Mouse (Mus musculus): Measurements from ENCODE around the gene Gm45618. TPM values are rescaled to one million over a fixed set of nuclear protein-coding genes. Genes with fewer than 3 reads are reported as not detected.
"Not testable (repeated sequence)": the region's sequence is repeated elsewhere in the genome, so short reads cannot be mapped to it uniquely, and the experiment has no call there.

Gm45618 gene
- polyA plus RNA-seq, 1 experiment from 2014 or later = not detected

DNA sequence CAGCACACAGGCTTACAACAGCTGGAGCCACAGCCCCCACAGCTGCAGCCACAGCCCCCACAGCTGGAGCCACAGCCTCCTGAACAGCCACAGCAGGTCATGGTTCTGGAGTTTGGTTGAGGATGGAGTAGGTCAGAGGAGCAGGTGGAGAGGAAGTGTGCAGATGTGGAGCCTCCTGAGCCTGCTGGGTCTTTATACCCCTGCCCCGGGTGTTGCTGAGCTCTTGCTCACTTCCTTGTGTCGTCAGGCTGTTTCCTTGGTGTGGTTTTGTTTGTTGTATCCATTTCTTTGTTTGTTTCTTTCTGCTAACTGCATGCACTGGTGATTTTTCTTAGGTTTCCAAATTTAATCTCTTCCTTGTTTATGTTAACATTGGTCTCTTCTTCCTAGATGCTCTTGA, 15.4 kb upstream of the Gm45618 start, which contains the start of gene Gm39115:
Gm39115 (minus strand) TSS at position 101 of the 400 bp plus-strand sequence.
- H3K27ac ChIP-seq; H3K4me2 ChIP-seq (replicated peaks); H3K9ac ChIP-seq; H3K4me3 ChIP-seq; H3K9me3 ChIP-seq; ATAC-seq (ENCODE audit: low FRiP score, low read depth); H3K36me3 ChIP-seq; H3K27me3 ChIP-seq (replicated peaks); H3K4me1 ChIP-seq: not testable (repeated sequence)
- WGBS = 49% methylated on average over 2 of the region's 2 CpGs

DNA sequence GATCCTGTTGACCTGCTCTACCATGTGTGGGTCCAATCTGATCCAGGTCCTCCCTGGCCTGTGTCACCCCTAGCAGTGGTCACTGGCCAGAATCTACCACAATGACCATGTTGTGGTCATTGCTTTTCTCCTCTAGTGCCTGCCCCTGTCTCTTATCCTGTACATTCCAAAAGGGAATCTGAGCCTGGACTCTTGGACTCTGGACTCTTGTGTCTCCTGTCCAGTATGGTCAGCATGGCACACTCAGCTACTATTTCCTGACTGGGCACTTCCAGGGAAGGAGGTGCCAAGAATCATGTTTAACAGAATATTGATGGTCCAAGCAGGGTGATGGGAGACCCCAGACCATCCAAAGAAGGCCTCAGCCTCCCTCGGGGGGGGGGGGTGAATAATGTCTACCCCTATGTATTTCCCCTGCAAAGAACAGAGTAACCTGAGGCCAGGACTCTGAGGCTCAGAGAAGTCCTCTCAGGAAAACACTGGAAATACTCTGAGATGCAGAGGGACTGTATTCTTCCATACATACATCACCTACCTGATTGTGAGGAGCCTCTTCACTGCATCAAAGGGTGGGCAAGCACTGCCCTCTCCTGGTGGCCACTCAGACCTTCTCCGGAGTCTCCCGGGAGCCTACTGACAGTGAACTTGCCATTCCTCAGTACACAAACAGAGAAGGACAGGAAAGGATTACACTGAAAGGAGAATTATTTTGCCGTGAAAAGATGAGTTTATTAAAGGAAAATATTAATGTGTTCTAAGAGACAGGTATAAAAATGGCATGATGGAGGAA, 13.9 kb upstream of the Gm45618 start:
- WGBS = 57% methylated on average over 4 of the region's 4 CpGs
- H3K27ac ChIP-seq = no peak overlapping the region
- no peaks in the 10 kb centered on the region for H3K27me3 ChIP-seq (replicated peaks)
- no peaks in the 10 kb centered on the region for H3K9me3 ChIP-seq
- H3K4me2 ChIP-seq (replicated peaks) = no peak overlapping the region
- ATAC-seq (ENCODE audit: low FRiP score, low read depth) = no peak
- H3K4me3 ChIP-seq = no peak overlapping the region
- no peaks in the 10 kb centered on the region for H3K4me1 ChIP-seq
- H3K36me3 ChIP-seq = no peaks in the 10 kb centered on the region
- no peak overlapping the region for H3K9ac ChIP-seq

DNA sequence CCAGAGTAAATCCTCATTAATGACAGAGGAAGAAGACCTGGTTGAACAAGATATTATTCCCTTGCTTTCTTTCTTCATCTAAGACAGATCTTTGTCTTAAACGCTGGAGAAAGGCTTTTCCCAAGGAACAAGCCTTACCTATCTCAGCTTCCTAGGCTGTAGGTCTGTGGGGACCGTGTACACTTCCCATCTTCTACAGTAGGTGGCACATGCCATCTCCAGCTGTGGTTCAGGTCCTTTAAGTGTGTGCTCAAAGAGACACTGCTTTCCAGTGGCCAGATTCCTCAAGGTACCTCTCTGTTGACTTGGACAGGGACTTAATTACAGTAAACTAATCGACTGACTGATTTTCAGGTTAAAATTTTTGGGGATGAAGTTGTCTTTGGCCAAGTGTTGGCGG, 8.3 kb upstream of the Gm45618 start:
- Histone ChIP-seq H3K4me3 (no peak overlapping the region), H3K36me3 (no peaks in the 10 kb centered on the region), H3K4me2 (replicated peaks) (no peak overlapping the region), H3K4me1 (no peaks in the 10 kb centered on the region), H3K27ac (no peak overlapping the region), H3K27me3 (replicated peaks) (no peaks in the 10 kb centered on the region), H3K9me3 (no peaks in the 10 kb centered on the region), H3K9ac (no peak overlapping the region)
- ATAC-seq (ENCODE audit: low FRiP score, low read depth) = no peak
- WGBS = 70% methylated on average over 4 of the region's 4 CpGs

DNA sequence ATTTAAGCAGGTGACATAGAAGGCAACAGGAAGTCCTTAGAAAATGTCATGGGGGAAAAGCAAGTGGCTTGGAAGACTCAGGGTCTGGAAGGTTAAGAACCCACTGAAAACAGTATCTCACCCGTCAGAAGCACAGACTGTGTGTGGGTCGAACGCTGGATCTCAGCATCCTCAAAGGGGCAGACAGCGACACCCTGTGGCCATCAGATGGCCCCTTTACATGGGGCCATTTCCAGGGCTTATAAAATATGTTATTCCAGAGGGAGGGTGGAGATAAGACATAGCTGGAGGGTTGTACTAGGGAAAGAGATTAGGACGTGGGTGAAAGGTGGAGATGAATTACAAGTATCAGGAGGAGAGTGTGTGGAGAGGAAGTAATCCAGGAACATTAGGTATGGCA, 897 bp downstream of the Gm45618 start:
- ATAC-seq (ENCODE audit: low FRiP score, low read depth) = no peak
- Histone ChIP-seq H3K4me1 (no peaks in the 10 kb centered on the region), H3K27ac (no peak overlapping the region), H3K4me3 (no peak overlapping the region), H3K9ac (no peak overlapping the region), H3K27me3 (replicated peaks) (no peaks in the 10 kb centered on the region), H3K9me3 (no peaks in the 10 kb centered on the region), H3K4me2 (replicated peaks) (no peak overlapping the region), H3K36me3 (no peaks in the 10 kb centered on the region)
- WGBS = 25% methylated on average over 5 of the region's 5 CpGs

DNA sequence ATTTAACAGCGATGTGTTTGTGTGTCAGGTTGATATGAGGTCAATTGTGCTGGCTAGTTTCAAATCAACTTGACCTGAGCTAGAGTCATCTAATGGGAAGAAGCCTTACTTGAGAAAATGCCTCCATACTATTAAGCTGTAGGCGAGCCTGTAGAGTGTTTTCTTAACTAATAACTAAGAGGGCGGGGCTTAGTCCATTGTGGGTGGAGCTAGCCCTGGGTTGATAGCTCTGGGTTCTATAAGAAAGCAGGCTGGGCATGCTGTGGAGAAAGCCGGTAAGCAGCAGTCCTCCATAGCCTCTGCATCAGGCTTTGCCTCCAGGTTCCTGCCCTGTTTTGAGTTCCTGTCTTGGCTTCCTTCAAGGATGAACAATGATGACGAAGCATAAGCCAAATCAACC, 15.8 kb downstream of the Gm45618 start:
- Histone ChIP-seq H3K4me1 (no peaks in the 10 kb centered on the region), H3K4me2 (replicated peaks) (no peak overlapping the region), H3K9ac (no peak overlapping the region), H3K27ac (no peak overlapping the region), H3K4me3 (no peak overlapping the region), H3K9me3 (no peaks in the 10 kb centered on the region), H3K27me3 (replicated peaks) (no peaks in the 10 kb centered on the region), H3K36me3 (no peaks in the 10 kb centered on the region)
- 60% methylated on average over 5 of the region's 5 CpGs for WGBS
- ATAC-seq (ENCODE audit: low FRiP score, low read depth) = no peak

DNA sequence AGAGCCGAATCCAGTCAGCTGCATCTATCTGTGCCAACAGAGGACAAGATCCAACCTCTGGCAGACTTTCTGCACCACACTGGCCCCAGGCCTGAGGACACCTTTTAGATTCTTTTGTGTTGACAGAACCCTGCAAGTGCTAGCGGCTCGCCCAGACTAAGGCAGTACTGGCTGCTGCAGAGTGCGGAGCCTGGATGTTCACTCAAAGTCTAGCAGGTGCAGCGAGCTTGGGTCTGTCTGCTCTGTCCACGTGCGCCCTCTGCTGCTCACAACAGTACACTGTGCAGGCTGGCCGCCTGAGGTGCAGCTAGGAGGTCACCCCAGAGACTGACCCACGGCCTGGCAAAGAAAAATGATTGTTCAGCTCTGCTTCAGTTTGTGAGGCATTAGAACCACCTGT, 22.8 kb downstream of the Gm45618 start:
- Histone ChIP-seq H3K9ac (no peak overlapping the region), H3K36me3 (no peaks in the 10 kb centered on the region), H3K4me3 (no peak overlapping the region), H3K4me2 (replicated peaks) (no peak overlapping the region), H3K9me3 (no peaks in the 10 kb centered on the region), H3K27ac (no peak overlapping the region), H3K27me3 (replicated peaks) (peaks cover 26% of the 10 kb centered on the region), H3K4me1 (peaks cover 28% of the 10 kb centered on the region)
- 13% methylated on average over 9 of the region's 9 CpGs for WGBS
- ATAC-seq (ENCODE audit: low FRiP score, low read depth) = no peak

DNA sequence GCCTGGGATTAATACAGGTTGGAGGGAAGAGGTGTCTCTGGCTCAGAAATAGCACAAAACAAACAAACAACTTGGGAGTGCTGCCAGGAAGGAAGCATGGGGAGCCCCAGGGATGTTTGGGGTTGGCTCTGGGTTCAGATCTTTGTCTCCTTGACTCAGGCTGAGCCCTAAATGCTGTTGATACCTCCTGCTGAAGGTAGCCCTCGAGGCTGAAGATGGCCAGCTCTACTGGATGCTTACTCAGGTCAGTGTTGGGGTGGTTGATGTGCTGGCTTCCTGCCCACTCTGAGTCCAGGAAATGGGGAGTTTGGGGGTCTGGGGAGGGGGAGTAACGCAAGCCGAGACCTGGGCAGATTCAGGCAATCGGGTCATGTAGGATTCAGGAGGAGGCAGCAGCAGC, 23.8 kb downstream of the Gm45618 start:
- Histone ChIP-seq H3K9me3 (no peaks in the 10 kb centered on the region), H3K4me3 (no peak overlapping the region), H3K27ac (no peak overlapping the region), H3K36me3 (no peaks in the 10 kb centered on the region), H3K9ac (no peak overlapping the region), H3K27me3 (replicated peaks) (peaks cover 26% of the 10 kb centered on the region), H3K4me2 (replicated peaks) (0 out of 2 replicates have a peak overlapping the region, but pooled peaks have one; percentile 88), H3K4me1 (peaks cover 38% of the 10 kb centered on the region)
- 69% methylated on average over 4 of the region's 4 CpGs for WGBS
- ATAC-seq (ENCODE audit: low FRiP score, low read depth) = no peak

DNA sequence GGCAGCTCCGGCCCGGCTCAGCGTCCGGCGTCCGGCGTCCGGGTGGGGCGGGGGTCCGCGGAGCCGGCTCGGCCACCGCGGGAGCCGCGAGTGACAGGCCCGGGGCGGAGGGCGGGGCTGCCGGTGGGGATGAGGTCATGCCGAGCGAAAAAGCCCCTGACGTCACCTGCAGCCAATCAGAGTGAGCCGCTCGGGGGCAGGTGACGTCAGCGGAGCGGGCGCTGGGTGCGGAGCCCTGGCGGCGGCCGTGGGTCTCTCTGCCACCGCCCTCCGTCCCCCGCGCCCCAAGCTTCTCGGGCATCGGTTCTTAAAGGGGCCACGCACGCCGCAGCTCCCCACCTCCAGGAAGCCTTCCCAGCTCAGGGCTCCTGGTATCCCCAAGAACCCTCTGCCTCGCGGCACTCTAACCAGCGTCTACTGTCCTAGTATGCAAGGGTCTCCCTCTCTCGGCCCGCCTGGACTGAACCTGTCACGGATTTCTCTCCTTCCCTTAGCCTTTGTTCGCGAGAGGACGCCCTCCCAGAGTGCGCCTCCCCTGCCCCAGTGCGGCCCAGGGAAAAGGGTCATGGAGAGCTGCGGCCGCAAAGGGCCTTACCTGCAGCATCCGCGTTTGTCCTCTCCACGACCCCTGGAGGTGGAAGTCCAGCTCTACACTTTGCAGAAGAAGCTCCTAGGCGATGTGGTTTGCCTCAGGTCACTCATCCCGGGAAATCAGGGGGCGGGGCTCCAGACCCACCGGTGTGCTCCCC, 25.2 kb downstream of the Gm45618 start, which contains the start of gene Dusp8:
Dusp8 (minus strand) TSS at position 661 of the 749 bp plus-strand sequence.
- H3K36me3 ChIP-seq = no peaks in the 10 kb centered on the region
- H3K4me2 ChIP-seq (replicated peaks) = peak within 1 kb of the TSS; percentile 88
- H3K4me3 ChIP-seq = peak within 1 kb of the TSS; percentile 92
- H3K4me1 ChIP-seq = peaks cover 52% of the 10 kb centered on the region
- peak; percentile 85 for ATAC-seq (ENCODE audit: low FRiP score, low read depth)
- peak within 1 kb of the TSS; percentile 82 for H3K27ac ChIP-seq
- H3K27me3 ChIP-seq (replicated peaks) = peaks cover 26% of the 10 kb centered on the region
- WGBS = under 1% methylated on average over 62 of the region's 63 CpGs
- H3K9me3 ChIP-seq = no peaks in the 10 kb centered on the region
- peak within 1 kb of the TSS; percentile 96 for H3K9ac ChIP-seq

DNA sequence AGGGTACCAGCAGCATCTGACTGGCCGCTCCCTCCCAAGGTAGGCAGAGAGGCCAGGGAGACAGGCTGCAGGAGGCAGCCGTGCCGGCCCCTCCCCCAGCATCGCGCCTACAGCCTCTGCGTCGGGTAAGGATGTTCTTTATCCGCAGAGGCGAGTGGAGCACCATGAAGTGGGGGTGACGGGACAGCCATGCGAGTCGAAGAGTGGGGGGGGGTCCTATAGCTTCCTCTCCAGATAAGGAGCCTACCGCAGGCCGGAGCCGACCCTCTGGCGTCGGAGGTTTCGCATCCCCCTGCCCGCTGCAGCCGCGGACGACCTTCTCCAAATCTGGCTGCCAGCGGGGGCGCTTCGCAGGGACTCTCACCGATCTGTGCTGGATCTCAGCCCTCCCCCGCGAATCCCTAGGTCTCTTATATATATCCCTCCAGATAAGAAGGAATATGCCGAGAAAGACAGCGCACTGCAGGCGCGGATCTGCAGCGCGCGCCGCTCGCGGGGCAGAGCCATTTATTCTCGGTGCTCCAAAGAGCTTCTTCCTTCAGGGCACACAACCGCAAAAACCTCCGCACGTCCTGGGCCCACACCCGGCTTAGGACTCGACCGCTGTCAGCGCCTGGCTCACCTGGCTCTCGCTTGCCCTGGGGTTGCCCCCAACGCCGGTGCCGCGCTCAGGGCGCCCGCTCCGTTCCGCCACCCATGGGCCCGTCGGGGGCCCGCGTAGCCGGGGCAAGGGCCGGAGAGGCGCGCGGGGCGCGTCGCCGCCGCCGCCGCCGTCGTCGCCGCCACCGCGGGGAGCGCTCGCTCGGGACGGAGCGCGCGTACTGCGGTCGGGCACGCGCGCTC, 26.0 kb downstream of the Gm45618 start:
- under 1% methylated on average over 89 of the region's 89 CpGs for WGBS
- no peaks in the 10 kb centered on the region for H3K9me3 ChIP-seq
- peaks cover 60% of the 10 kb centered on the region for H3K4me1 ChIP-seq
- peak; percentile 25 for ATAC-seq (ENCODE audit: low FRiP score, low read depth)
- peak overlapping the region; percentile 82 for H3K27ac ChIP-seq
- H3K9ac ChIP-seq = peak overlapping the region; percentile 96
- peak overlapping the region; percentile 92 for H3K4me3 ChIP-seq
- H3K4me2 ChIP-seq (replicated peaks) = peak overlapping the region; percentile 88
- no peaks in the 10 kb centered on the region; the same call in 1 of the 2 replicates for H3K36me3 ChIP-seq
- H3K27me3 ChIP-seq (replicated peaks) = peaks cover 26% of the 10 kb centered on the region

DNA sequence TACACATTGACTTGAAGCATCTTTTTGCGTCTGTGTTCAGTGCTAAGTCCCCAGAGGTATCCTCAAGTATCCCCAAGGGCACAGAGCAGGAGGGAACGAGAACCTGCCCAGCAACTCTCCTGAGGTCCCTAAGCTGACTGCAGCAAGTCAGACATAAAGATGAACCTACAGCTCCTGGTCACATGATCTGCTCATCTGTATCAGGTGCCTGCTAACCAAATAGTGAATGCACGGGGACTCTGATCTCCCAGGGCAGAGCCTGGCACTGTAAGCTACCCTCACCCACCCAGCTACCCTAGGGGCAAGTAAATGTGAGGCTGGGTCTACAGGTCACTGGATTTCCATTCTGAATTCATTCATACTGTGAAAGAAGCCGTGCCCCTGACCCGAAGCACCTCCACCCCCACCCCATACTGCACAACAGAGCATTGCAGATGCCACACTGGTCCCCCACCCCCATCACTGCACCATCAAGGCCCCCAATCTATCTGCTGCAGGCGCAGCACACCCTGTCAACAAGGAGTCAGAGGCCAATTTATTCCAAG, 26.8 kb downstream of the Gm45618 start:
- Histone ChIP-seq H3K4me3 (peak overlapping the region; percentile 92), H3K9me3 (no peaks in the 10 kb centered on the region), H3K4me2 (replicated peaks) (peak overlapping the region; percentile 88), H3K4me1 (peaks cover 68% of the 10 kb centered on the region), H3K36me3 (no peaks in the 10 kb centered on the region; the same call in 1 of the 2 replicates), H3K27ac (no peak overlapping the region; the same call in 1 of the 2 replicates), H3K27me3 (replicated peaks) (peaks cover 26% of the 10 kb centered on the region), H3K9ac (peak overlapping the region; percentile 96)
- WGBS = 24% methylated on average over 6 of the region's 6 CpGs
- no peak for ATAC-seq (ENCODE audit: low FRiP score, low read depth)

DNA sequence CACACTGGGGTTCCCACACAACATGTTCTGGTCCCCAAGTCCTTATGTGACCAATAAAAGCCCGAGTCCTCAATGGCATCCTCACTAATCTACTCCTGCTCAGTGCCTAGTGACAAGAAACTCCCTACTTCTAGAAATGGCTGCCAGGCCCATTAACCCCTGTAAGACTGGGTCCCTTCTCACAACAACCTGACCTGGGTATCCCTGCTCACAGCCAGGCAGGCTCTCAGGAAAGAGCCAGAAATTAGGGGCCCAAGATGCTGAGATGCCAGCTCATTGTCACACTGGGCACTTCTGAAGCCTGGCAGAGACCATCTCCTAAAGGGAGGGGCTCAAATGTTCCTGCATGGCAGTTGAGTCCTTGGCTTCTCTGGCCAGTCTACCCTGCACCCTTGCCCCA, 27.5 kb downstream of the Gm45618 start:
- ATAC-seq (ENCODE audit: low FRiP score, low read depth) = no peak
- Histone ChIP-seq H3K4me1 (peaks cover 76% of the 10 kb centered on the region), H3K9me3 (no peaks in the 10 kb centered on the region), H3K27me3 (replicated peaks) (peaks cover 26% of the 10 kb centered on the region), H3K9ac (peak overlapping the region; percentile 96), H3K36me3 (peaks cover 3% of the 10 kb centered on the region; the same call in 1 of the 2 replicates), H3K27ac (no peak overlapping the region), H3K4me2 (replicated peaks) (peak overlapping the region; percentile 88), H3K4me3 (peak overlapping the region; percentile 92)
- WGBS = 36% methylated on average over 1 of the region's 1 CpGs
